Mouse (Mus musculus): ENCODE data around the gene Sept5. TPM values are rescaled to one million over a fixed set of nuclear protein-coding genes. Genes with fewer than 3 reads are reported as not detected.

The Sept5 gene
- 16.4 and 21.1 TPM in 2 replicates for polyA plus RNA-seq (2012; rRNA removed)

GRCm38 (mm10) chr16:18629390-18630231 lies at the start of gene Sept5:
Gene Sept5, minus strand, starts transcription at chr16:18629954.

GRCm38 (mm10) chr16:18626376-18626878 lies 3.3 kb downstream of the Sept5 start, which contains the start of gene Gm49601:
Gene Gm49601, minus strand, starts transcription at chr16:18626427.

GRCm38 (mm10) chr16:18622019-18622418 lies 7.7 kb downstream of the Sept5 start, which contains the start of gene Gp1bb:
Gene Gp1bb, minus strand, starts transcription at chr16:18622403.

DNA sequence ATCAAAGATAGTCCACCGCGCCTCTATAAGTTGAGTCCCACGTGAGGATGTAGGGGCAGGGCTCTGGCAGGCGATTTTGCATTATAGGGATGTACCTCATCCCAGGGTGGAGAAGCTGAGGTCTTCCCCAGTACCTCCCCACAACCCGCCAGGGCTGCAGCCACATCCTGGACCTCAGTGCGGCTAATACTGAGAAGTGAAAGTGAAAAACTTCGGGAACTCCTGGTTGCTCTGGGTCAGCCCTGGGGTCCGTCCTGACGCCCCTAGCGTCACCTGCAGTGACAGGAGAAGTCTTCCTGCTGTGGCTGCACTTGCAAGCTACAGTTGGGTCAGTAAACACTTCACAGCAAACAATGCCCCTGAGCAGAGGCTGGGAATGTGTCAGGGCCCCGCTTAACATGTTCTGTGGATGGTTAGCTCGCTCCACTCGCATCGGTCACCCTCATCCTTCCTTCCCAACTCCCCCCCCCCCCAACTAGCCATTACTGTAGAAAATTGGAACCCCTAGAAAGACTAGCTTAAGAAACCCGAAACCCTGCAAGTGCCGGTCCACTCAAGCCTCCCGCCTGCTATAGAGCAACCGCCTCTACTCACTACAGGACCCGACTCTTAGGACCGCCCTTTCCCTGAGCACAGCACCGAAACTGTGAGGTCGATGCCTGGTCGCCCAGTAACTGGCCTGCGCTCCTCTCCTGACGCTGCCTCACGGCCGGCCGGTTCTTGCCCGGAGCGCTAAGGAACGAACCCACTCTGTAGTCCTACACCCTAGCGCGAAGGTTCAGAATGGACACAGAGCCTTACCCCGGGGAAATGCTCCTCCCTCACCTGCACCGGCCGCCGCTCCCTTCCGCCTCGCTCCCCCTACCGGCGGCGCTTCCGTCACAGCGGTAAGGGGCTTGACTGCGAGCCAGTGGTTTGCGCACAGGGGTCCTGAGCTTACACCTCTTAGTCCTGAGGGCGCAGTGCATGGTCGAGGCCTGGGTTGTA lies 39.7 kb downstream of the Sept5 start, which contains the start of gene Tbx1:
Gene Tbx1, minus strand, starts transcription at position 868 of the 987 bp plus-strand sequence.

Other genes starting within 250 kb of the Sept5 start
- 9.4 and 9.9 TPM in 2 replicates for gene Txnrd2, start 203.6 kb downstream of the Sept5 start, polyA plus RNA-seq (2012; rRNA removed)
- 74.6 and 90.5 TPM in 2 replicates for gene Comt, start 203.1 kb downstream of the Sept5 start, polyA plus RNA-seq (2012; rRNA removed)
- 6.6 and 10.6 TPM in 2 replicates for gene Gnb1l, start 131.2 kb downstream of the Sept5 start, polyA plus RNA-seq (2012; rRNA removed)
- 2.4 and 3.0 TPM in 2 replicates for gene Rtl10, start 131.1 kb downstream of the Sept5 start, polyA plus RNA-seq (2012; rRNA removed)
- gene Tbx1, start 39.3 kb downstream of the Sept5 start, polyA plus RNA-seq (2012; rRNA removed), result 7.9 and 11.3 TPM in 2 replicates
- gene Gp1bb, start 7.6 kb downstream of the Sept5 start, polyA plus RNA-seq (2012; rRNA removed), result 16.1 and 43.2 TPM in 2 replicates
- 9.0 and 10.3 TPM in 2 replicates for gene Gm49601, start 3.5 kb downstream of the Sept5 start, polyA plus RNA-seq (2012; rRNA removed)
- 9.7 and 16.2 TPM in 2 replicates for gene Cldn5, start 146.9 kb upstream of the Sept5 start, polyA plus RNA-seq (2012; rRNA removed)
- gene Ufd1, start 181.8 kb upstream of the Sept5 start, polyA plus RNA-seq (2012; rRNA removed), result 6.8 and 11.2 TPM in 2 replicates
- 2.9 and 3.3 TPM in 2 replicates for gene Cdc45, start 182.0 kb upstream of the Sept5 start, polyA plus RNA-seq (2012; rRNA removed)
- gene 2510002D24Rik, start 206.6 kb upstream of the Sept5 start, polyA plus RNA-seq (2012; rRNA removed), result 32.1 and 34.5 TPM in 2 replicates
- 0.82 TPM in 1 of 2 replicates, not detected in the other for gene Gm28539, start 206.6 kb upstream of the Sept5 start, polyA plus RNA-seq (2012; rRNA removed)
- gene Mrpl40, start 246.9 kb upstream of the Sept5 start, polyA plus RNA-seq (2012; rRNA removed), result 3.9 and 6.1 TPM in 2 replicates
- gene Hira, start 247.1 kb upstream of the Sept5 start, polyA plus RNA-seq (2012; rRNA removed), result 26.3 and 28.1 TPM in 2 replicates

Measured in stomach, adult 2 months (tissue).